Mouse (Mus musculus): ENCODE measurements around the gene Shmt2. TPM values are rescaled to one million over a fixed set of nuclear protein-coding genes. Genes with fewer than 3 reads are reported as not detected.

The Shmt2 gene
- total RNA-seq, 4 experiments from 2014 or later = 21.7 to 31.3 (median 29.1) TPM

GRCm38 (mm10) chr10:127477301-127477700 is 44.9 kb downstream of the Shmt2 start:
- DNase-seq (ENCODE audit: low spot score in 2 of 2) = no peak

GRCm38 (mm10) chr10:127476541-127476940 is 45.7 kb downstream of the Shmt2 start:
- no peak for DNase-seq (ENCODE audit: low spot score in 2 of 2)

- DNase-seq (ENCODE audit: low spot score in 2 of 2) = no peak
These were observed 47.1 kb downstream of the Shmt2 start for GRCm38 (mm10) chr10:127475175-127475574.

- DNase-seq (ENCODE audit: low spot score in 2 of 2) = no peak
These were observed 49.5 kb downstream of the Shmt2 start for GRCm38 (mm10) chr10:127472722-127473121.

- no peak for DNase-seq (ENCODE audit: low spot score in 2 of 2)
These were observed 50.8 kb downstream of the Shmt2 start for GRCm38 (mm10) chr10:127471281-127471988.

Other genes with a start within 250 kb of the Shmt2 start
- gene Mbd6, start 233.4 kb downstream of the Shmt2 start, total RNA-seq (2022) = 10 to 100 TPM; 56.3 to 61.6 (median 56.8) TPM
- gene Mars, start 210.7 kb downstream of the Shmt2 start, total RNA-seq (2022) = 10 to 100 TPM; 56.7 to 65.8 (median 63.9) TPM
- gene Arhgap9, start 200.5 kb downstream of the Shmt2 start, total RNA-seq (2022) = 1 to 10 TPM in 3 of 4 experiments, under 1 TPM in 1; 0.60 to 4.6 (median 2.2) TPM
- 1 to 10 TPM; 2.7 to 4.0 (median 3.7) TPM for gene Gli1, start 180.5 kb downstream of the Shmt2 start, total RNA-seq (2022)
- not detected for gene Inhbe, start 168.0 kb downstream of the Shmt2 start, total RNA-seq (2022)
- gene Inhbc, start 152.0 kb downstream of the Shmt2 start, total RNA-seq (2022) = not detected
- gene R3hdm2, start 142.1 kb downstream of the Shmt2 start, total RNA-seq (2022) = 100 to 1,000 TPM; 159 to 182 (median 176) TPM
- gene Stac3, start 20.8 kb downstream of the Shmt2 start, total RNA-seq (2022) = 1 to 10 TPM; 2.1 to 3.5 (median 2.8) TPM
- gene Ndufa4l2, start 7.5 kb downstream of the Shmt2 start, total RNA-seq (2022) = 1 to 10 TPM; 2.9 to 4.4 (median 3.6) TPM
- gene Nxph4, start 12.1 kb upstream of the Shmt2 start, total RNA-seq (2022) = 1 to 10 TPM; 1.9 to 2.7 (median 2.3) TPM
- 100 to 1,000 TPM; 293 to 333 (median 304) TPM for gene Lrp1, start 98.7 kb upstream of the Shmt2 start, total RNA-seq (2022)
- 10 to 100 TPM in 3 of 4 experiments, 1 to 10 TPM in 1; 10.0 to 13.6 (median 11.3) TPM for gene Stat6, start 120.5 kb upstream of the Shmt2 start, total RNA-seq (2022)
- gene Nemp1, start 144.5 kb upstream of the Shmt2 start, total RNA-seq (2022) = 1 to 10 TPM; 5.8 to 8.1 (median 7.6) TPM
- 10 to 100 TPM; 45.3 to 51.6 (median 49.0) TPM for gene Nab2, start 146.1 kb upstream of the Shmt2 start, total RNA-seq (2022)
- gene Myo1a, start 182.7 kb upstream of the Shmt2 start, total RNA-seq (2022) = 1 to 10 TPM in 2 of 4 experiments, under 1 TPM in 2; 0.56 to 1.7 (median 0.86) TPM
- gene Tac2, start 202.0 kb upstream of the Shmt2 start, total RNA-seq (2022) = 1 to 10 TPM; 3.4 to 7.7 (median 4.1) TPM
- gene Zbtb39, start 217.1 kb upstream of the Shmt2 start, total RNA-seq (2022) = 10 to 100 TPM; 11.0 to 12.3 (median 11.3) TPM
- gene Gpr182, start 229.3 kb upstream of the Shmt2 start, total RNA-seq (2022) = 1 to 10 TPM; 1.6 to 2.2 (median 1.9) TPM
- under 1 TPM; 0.07 to 0.25 (median 0.16) TPM for gene Rdh1, start 237.3 kb upstream of the Shmt2 start, total RNA-seq (2022)
- under 1 TPM in 1 of 4 experiments, not detected in 3; 0.25 TPM for gene Rdh16f1, start 237.3 kb upstream of the Shmt2 start, total RNA-seq (2022)

All from layer of hippocampus, adult 8-10 months (tissue).